ENCODE assay signal across 8 mouse cellular contexts in the genomic region with DNA sequence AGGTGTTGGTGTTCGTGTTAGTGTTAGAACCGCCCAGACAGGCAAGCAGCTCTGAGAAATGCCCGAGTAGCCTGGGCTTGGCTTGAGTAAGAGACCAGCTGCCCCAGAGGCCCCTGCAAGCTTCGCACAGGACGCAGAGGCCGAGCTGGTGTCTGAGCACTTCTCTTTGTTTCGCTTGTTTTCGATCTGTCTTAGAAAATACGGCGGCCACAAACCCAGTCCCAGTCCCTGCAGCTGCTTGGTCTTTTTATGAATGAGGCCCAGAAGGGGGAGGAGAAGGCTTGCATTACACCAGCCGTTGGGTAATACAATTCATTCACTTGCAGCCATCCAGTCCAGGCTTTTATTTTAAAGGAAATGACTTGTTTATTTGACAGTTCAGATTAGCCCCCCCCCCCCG.
DNase-seq lines count a peak whose midpoint lies in the region; ATAC-seq lines count a peak whose summit lies in the region.

No protein-coding gene starts in this region.

- intact Hi-C loops in heart, postnatal 14 days (cut with DNase I), result no loop called here

- WGBS in forebrain, embryonic 13.5 days, result under 1% methylated on average over 12 of the region's 12 CpGs

- no peaks in the 10 kb centered on the region for H3K27me3 ChIP-seq in forebrain, embryonic 13.5 days

- H3K9ac ChIP-seq in forebrain, embryonic 13.5 days, result peak overlapping the region; percentile 54

- peak overlapping the region; percentile 43 for H3K4me2 ChIP-seq in forebrain, embryonic 13.5 days

- ATAC-seq in forebrain, embryonic 13.5 days, result peak; percentile 93

- H3K27ac ChIP-seq in forebrain, embryonic 13.5 days, result peak overlapping the region; percentile 95

- no peaks in the 10 kb centered on the region for H3K36me3 ChIP-seq in forebrain, embryonic 13.5 days (ENCODE audit: poor library complexity, severe bottlenecking)

- H3K4me3 ChIP-seq in forebrain, embryonic 13.5 days, result no peak overlapping the region

- peaks cover 72% of the 10 kb centered on the region for H3K4me1 ChIP-seq in forebrain, embryonic 13.5 days

- peak; percentile 4 for DNase-seq in A20 (ENCODE audit: low read depth, low spot score)
- peak; percentile 83 for DNase-seq in Muller cell, postnatal 12 days (ENCODE audit: inconsistent ontology term)
- DNase-seq in heart, postnatal 14 days, result peak; percentile 31 to 58
- peak; percentile 70 for DNase-seq in layer of hippocampus, adult 9-11 months
- peak; percentile 54 for DNase-seq in lung, postnatal 25 days (ENCODE audit: low spot score)
- DNase-seq in right cerebral cortex, postnatal 14 days, result peak; percentile 29
- DNase-seq in urinary bladder, postnatal 4 days (ENCODE audit: low spot score in 2 of 2), result no peak

- no peaks in the 10 kb centered on the region for H3K9me3 ChIP-seq in forebrain, embryonic 13.5 days (replicated peaks)

Comparison
In these comparisons a context has a peak if more than half of its experiments do, and no peak if none do; other contexts are left out.
1. DNase-seq: peak in A20 (single experiment), Muller cell, postnatal 12 days (single experiment), heart, postnatal 14 days (2 of 2), layer of hippocampus, adult 9-11 months (single experiment), lung, postnatal 25 days (single experiment) and right cerebral cortex, postnatal 14 days (single experiment); none in urinary bladder, postnatal 4 days (0 of 2).